Mouse (Mus musculus) lung, embryonic 14.5 days (tissue): Measurements from ENCODE around the gene Arfgap2. TPM values are rescaled to one million over a fixed set of nuclear protein-coding genes. Genes with fewer than 3 reads are reported as not detected.
A peak's percentile ranks its signal among the peaks of the same experiment; 100 is the strongest.
"Not testable (repeated sequence)": the region's sequence is repeated elsewhere in the genome, so short reads cannot be mapped to it uniquely, and the experiment has no call there.

Experiments used
- ATAC-seq: fragments of 200-750 bp; cut with Nextera tagmentation; 2 replicates; pipeline ENCODE4 v1.8.0; 2017; ENCODE audit warnings: mild to moderate bottlenecking, moderate TSS enrichment, moderate library complexity; ENCODE audit not compliant: insufficient read depth
- DNase-seq: peaks from one replicate; pipeline ENCODE4 v3.0.0-alpha.2; 2015
- H3K27ac ChIP-seq: fragments of 300-500 bp; sonication (generic); 2 replicates; pipeline ENCODE4 v1.5.1; 2014; ENCODE audit warnings: low read depth, mild to moderate bottlenecking, moderate library complexity
- H3K27me3 ChIP-seq: fragments of 300-500 bp; sonication (generic); 2 replicates; pipeline ENCODE4 v1.6.1; 2014; ENCODE audit warnings: low read length, control low read depth; ENCODE audit not compliant: insufficient read depth
- H3K36me3 ChIP-seq: fragments of 300-500 bp; sonication (generic); 2 replicates; pipeline ENCODE4 v1.6.1; 2014; ENCODE audit warnings: control low read depth; ENCODE audit not compliant: insufficient read depth
- H3K4me1 ChIP-seq: fragments of 300-500 bp; sonication (generic); 2 replicates; pipeline ENCODE4 v1.6.1; 2014; ENCODE audit warnings: antibody characterized with exemption, control low read depth; ENCODE audit not compliant: insufficient read depth
- H3K4me2 ChIP-seq: fragments of 300-500 bp; sonication (generic); 2 replicates; pipeline ENCODE4 v1.6.1; 2014; ENCODE audit warnings: mild to moderate bottlenecking
- H3K4me3 ChIP-seq: fragments of 300-500 bp; sonication (generic); 2 replicates; pipeline ENCODE4 v1.5.1; 2014; ENCODE audit warnings: low read depth, low read length
- H3K9ac ChIP-seq: fragments of 300-500 bp; sonication (generic); 2 replicates; pipeline ENCODE4 v1.6.1; 2014
- H3K9me3 ChIP-seq: fragments of 300-500 bp; sonication (generic); 2 replicates; pipeline ENCODE4 v1.6.1; 2016; ENCODE audit warnings: low read depth, low read length, control low read depth
- CTCF ChIP-seq: IDR thresholded peaks from 2 replicates; pipeline ENCODE4 v1.5.1; 2016; ENCODE audit warnings: antibody characterized with exemption, low read depth
- WGBS: fragments of 180-500 bp; shearing (Covaris S2); extraction: QIAGEN DNeasy Blood & Tissue Kit; methylation state at CpG from one replicate; pipeline ENCODE4 v1.1.7; 2014; 5-methylcytosine and 5-hydroxymethylcytosine counted together
- polyA plus RNA-seq: library from polyadenylated mRNA; unstranded; fragments of >200 nt; fragmentation: Nextera tagmentation; extraction: Ambion mirVana; gene quantifications from 2 replicates; pipeline ENCODE4 v1.2.1, GENCODE M21; 2014

Arfgap2 gene
- polyA plus RNA-seq, 1 experiment from 2014 or later = 81.1 TPM

- 10% methylated on average over 4 of the region's 4 CpGs for WGBS
- not testable (repeated sequence) for H3K27me3 ChIP-seq, H3K4me1 ChIP-seq, H3K9me3 ChIP-seq, H3K36me3 ChIP-seq
- ATAC-seq (peak; percentile 38), DNase-seq (peak; percentile 45)
- Histone ChIP-seq H3K9ac (0 out of 2 replicates have a peak overlapping the region, but pooled peaks have one; percentile 45), H3K4me3 (peak overlapping the region; percentile 68), H3K27ac (peak overlapping the region; percentile 88), H3K4me2 (peak overlapping the region; percentile 91)
- 0 out of 2 replicates have a peak, but pooled peaks have one; percentile 40 for TF ChIP-seq CTCF
Measured at GRCm38 (mm10) chr2:91237511-91238080, 27.2 kb upstream of the Arfgap2 start.

- TF ChIP-seq CTCF = no peak
- 57% methylated on average over 5 of the region's 5 CpGs for WGBS
Measured at GRCm38 (mm10) chr2:91242547-91242946, 22.2 kb upstream of the Arfgap2 start.

GRCm38 (mm10) chr2:91243416-91243815 is 21.4 kb upstream of the Arfgap2 start:
- ATAC-seq (no peak), DNase-seq (peak; percentile 10)
- no peak overlapping the region for H3K9ac ChIP-seq
- H3K4me1 ChIP-seq = no peaks in the 10 kb centered on the region
- WGBS = 60% methylated on average over 3 of the region's 3 CpGs
- no peak overlapping the region for H3K27ac ChIP-seq
- no peak overlapping the region for H3K4me2 ChIP-seq
- no peak overlapping the region for H3K4me3 ChIP-seq
- TF ChIP-seq CTCF = no peak
- H3K9me3 ChIP-seq = no peaks in the 10 kb centered on the region
- H3K36me3 ChIP-seq = no peaks in the 10 kb centered on the region
- no peaks in the 10 kb centered on the region for H3K27me3 ChIP-seq

More at GRCm38 (mm10) chr2:91242547-91242946, 22.2 kb upstream of the Arfgap2 start:
- no peak overlapping the region for H3K9ac ChIP-seq
- H3K36me3 ChIP-seq = no peaks in the 10 kb centered on the region
- no peak overlapping the region for H3K4me2 ChIP-seq
- no peaks in the 10 kb centered on the region for H3K4me1 ChIP-seq
- no peak for DNase-seq
- no peak for ATAC-seq
- H3K4me3 ChIP-seq = no peak overlapping the region
- H3K27me3 ChIP-seq = no peaks in the 10 kb centered on the region
- H3K27ac ChIP-seq = no peak overlapping the region
- H3K9me3 ChIP-seq = no peaks in the 10 kb centered on the region

- no peak overlapping the region for H3K4me2 ChIP-seq
- no peak overlapping the region for H3K4me3 ChIP-seq
- no peak for TF ChIP-seq CTCF
- no peak for DNase-seq
- no peaks in the 10 kb centered on the region for H3K4me1 ChIP-seq
- no peak overlapping the region for H3K27ac ChIP-seq
- H3K9me3 ChIP-seq = no peaks in the 10 kb centered on the region
- H3K9ac ChIP-seq = no peak overlapping the region
- WGBS = 65% methylated on average over 5 of the region's 5 CpGs
- no peak for ATAC-seq
- no peaks in the 10 kb centered on the region for H3K27me3 ChIP-seq
- no peaks in the 10 kb centered on the region for H3K36me3 ChIP-seq
Measured at GRCm38 (mm10) chr2:91244557-91245228, 20.1 kb upstream of the Arfgap2 start.

- 79% methylated on average over 4 of the region's 4 CpGs for WGBS
- Histone ChIP-seq H3K36me3 (no peaks in the 10 kb centered on the region), H3K4me2 (no peak overlapping the region), H3K27me3 (no peaks in the 10 kb centered on the region; the same call in 1 of the 2 replicates), H3K27ac (no peak overlapping the region), H3K4me1 (no peaks in the 10 kb centered on the region), H3K9me3 (no peaks in the 10 kb centered on the region), H3K4me3 (no peak overlapping the region), H3K9ac (no peak overlapping the region)
- no peak for TF ChIP-seq CTCF
- no peak for ATAC-seq
- DNase-seq = no peak
Measured at GRCm38 (mm10) chr2:91248366-91248765, 16.4 kb upstream of the Arfgap2 start.

- Histone ChIP-seq H3K9ac (no peak overlapping the region), H3K27ac (no peak overlapping the region), H3K4me3 (no peak overlapping the region), H3K4me1 (no peaks in the 10 kb centered on the region), H3K4me2 (no peak overlapping the region), H3K27me3 (peaks cover 23% of the 10 kb centered on the region), H3K36me3 (no peaks in the 10 kb centered on the region), H3K9me3 (no peaks in the 10 kb centered on the region)
- ATAC-seq = no peak
- DNase-seq = no peak
- no peak for TF ChIP-seq CTCF
- 58% methylated on average over 4 of the region's 4 CpGs for WGBS
Measured at GRCm38 (mm10) chr2:91252001-91252400, 12.8 kb upstream of the Arfgap2 start.

GRCm38 (mm10) chr2:91252512-91252911 is 12.3 kb upstream of the Arfgap2 start:
- H3K36me3 ChIP-seq = no peaks in the 10 kb centered on the region
- ATAC-seq = no peak
- no peak overlapping the region for H3K4me3 ChIP-seq
- TF ChIP-seq CTCF = no peak
- peaks cover 23% of the 10 kb centered on the region for H3K27me3 ChIP-seq
- H3K4me2 ChIP-seq = no peak overlapping the region
- H3K9me3 ChIP-seq = no peaks in the 10 kb centered on the region
- no peaks in the 10 kb centered on the region for H3K4me1 ChIP-seq
- no peak overlapping the region for H3K27ac ChIP-seq
- WGBS = 34% methylated on average over 4 of the region's 4 CpGs
- no peak overlapping the region for H3K9ac ChIP-seq
- no peak for DNase-seq
